Mouse (Mus musculus) heart, embryonic 13.5 days (tissue): Measurements from ENCODE around the gene Adprm. TPM values are rescaled to one million over a fixed set of nuclear protein-coding genes. Genes with fewer than 3 reads are reported as not detected.

ENCODE experiments used
- ATAC-seq: fragments of 200-750 bp; cut with Nextera tagmentation; 2 replicates; pipeline ENCODE4 v1.8.0; 2017; ENCODE audit warnings: moderate TSS enrichment; ENCODE audit not compliant: insufficient number of reproducible peaks, low FRiP score, low TSS enrichment; ENCODE audit errors: extremely low read depth
- H3K27ac ChIP-seq: fragments of 300-500 bp; sonication (generic); replicated peaks from 2 replicates; pipeline ENCODE4 v1.5.1; 2015; ENCODE audit warnings: moderate library complexity, mild to moderate bottlenecking, inconsistent platforms
- H3K27me3 ChIP-seq: fragments of 300-500 bp; sonication (generic); replicated peaks from 2 replicates; pipeline ENCODE4 v1.6.1; 2015; ENCODE audit warnings: mild to moderate bottlenecking, inconsistent platforms
- H3K36me3 ChIP-seq: fragments of 300-500 bp; sonication (generic); 2 replicates; pipeline ENCODE4 v1.6.1; 2015; ENCODE audit warnings: mild to moderate bottlenecking, inconsistent platforms
- H3K4me1 ChIP-seq: fragments of 300-500 bp; sonication (generic); 2 replicates; pipeline ENCODE4 v1.6.1; 2015; ENCODE audit warnings: inconsistent platforms
- H3K4me2 ChIP-seq: fragments of 300-500 bp; sonication (generic); 2 replicates; pipeline ENCODE4 v1.6.1; 2015; ENCODE audit warnings: inconsistent platforms, mild to moderate bottlenecking, moderate library complexity
- H3K4me3 ChIP-seq: fragments of 300-500 bp; sonication (generic); 2 replicates; pipeline ENCODE4 v1.5.1; 2015; ENCODE audit warnings: moderate library complexity, mild to moderate bottlenecking, inconsistent platforms
- H3K9ac ChIP-seq: fragments of 300-500 bp; sonication (generic); 2 replicates; pipeline ENCODE4 v1.6.1; 2015; ENCODE audit warnings: inconsistent platforms, mild to moderate bottlenecking, moderate library complexity
- H3K9me3 ChIP-seq: fragments of 300-500 bp; sonication (generic); 2 replicates; pipeline ENCODE4 v1.6.1; 2016; ENCODE audit warnings: inconsistent platforms
- WGBS: fragments of 180-500 bp; shearing (Covaris S2); methylation state at CpG from one replicate; pipeline ENCODE4 v1.1.7; 2015; ENCODE audit warnings: mixed read lengths; 5-methylcytosine and 5-hydroxymethylcytosine counted together
- microRNA-seq: library from miRNA; unstranded; fragments of <30 nt; microRNA quantifications from one replicate; pipeline ENCODE4, GENCODE M21; 2016
- polyA plus RNA-seq: library from polyadenylated mRNA; unstranded; fragments of >200 nt; fragmentation: Nextera tagmentation; extraction: Ambion mirVana; gene quantifications from 2 replicates; pipeline ENCODE4 v1.2.1, GENCODE M21; 2015

Gene Adprm
- polyA plus RNA-seq, 1 experiment from 2014 or later = 16.0 TPM

- no peak overlapping the region for H3K4me3 ChIP-seq
- H3K36me3 ChIP-seq = no peaks in the 10 kb centered on the region
- ATAC-seq = 0 out of 2 replicates have a peak, but pooled peaks have one; percentile 42
- peaks cover 11% of the 10 kb centered on the region for H3K4me1 ChIP-seq
- peak overlapping the region; percentile 21; the same call in 1 of the 2 replicates for H3K27ac ChIP-seq
- WGBS = 45% methylated on average over 14 of the region's 14 CpGs
- H3K9me3 ChIP-seq = no peaks in the 10 kb centered on the region
- no peaks in the 10 kb centered on the region for H3K27me3 ChIP-seq
- H3K4me2 ChIP-seq = peak overlapping the region; percentile 21; the same call in 1 of the 2 replicates
- H3K9ac ChIP-seq = no peak overlapping the region
Measured at GRCm38 (mm10) chr11:66998467-66999403, 53.7 kb downstream of the Adprm start.

- H3K27me3 ChIP-seq = no peaks in the 10 kb centered on the region; the same call in 1 of the 2 replicates
- H3K9ac ChIP-seq = no peak overlapping the region
- WGBS = 69% methylated on average over 4 of the region's 4 CpGs
- no peak overlapping the region for H3K4me2 ChIP-seq
- no peak overlapping the region for H3K4me3 ChIP-seq
- H3K9me3 ChIP-seq = no peaks in the 10 kb centered on the region
- H3K36me3 ChIP-seq = no peaks in the 10 kb centered on the region
- ATAC-seq = no peak
- peaks cover 11% of the 10 kb centered on the region for H3K4me1 ChIP-seq
- H3K27ac ChIP-seq = no peak overlapping the region
Measured at GRCm38 (mm10) chr11:66996446-66996845, 55.9 kb downstream of the Adprm start.

- Histone ChIP-seq H3K4me2 (no peak overlapping the region), H3K36me3 (no peaks in the 10 kb centered on the region), H3K9me3 (no peaks in the 10 kb centered on the region), H3K27ac (no peak overlapping the region), H3K4me1 (peaks cover 8% of the 10 kb centered on the region), H3K27me3 (no peaks in the 10 kb centered on the region; the same call in 1 of the 2 replicates), H3K9ac (no peak overlapping the region), H3K4me3 (no peak overlapping the region)
- no peak for ATAC-seq
- WGBS = 16% methylated on average over 1 of the region's 1 CpGs
Measured at GRCm38 (mm10) chr11:66993674-66994073, 58.7 kb downstream of the Adprm start.

GRCm38 (mm10) chr11:66992150-66992549, 60.2 kb downstream of the Adprm start:
- H3K4me3 ChIP-seq = no peak overlapping the region
- no peaks in the 10 kb centered on the region; the same call in 1 of the 2 replicates for H3K27me3 ChIP-seq
- no peak overlapping the region for H3K9ac ChIP-seq
- no peak overlapping the region for H3K4me2 ChIP-seq
- 60% methylated on average over 2 of the region's 2 CpGs for WGBS
- ATAC-seq = no peak
- no peak overlapping the region for H3K27ac ChIP-seq
- H3K4me1 ChIP-seq = no peaks in the 10 kb centered on the region
- no peaks in the 10 kb centered on the region for H3K36me3 ChIP-seq
- H3K9me3 ChIP-seq = no peaks in the 10 kb centered on the region

Small RNA genes lying within 50 kb of the gene (microRNA-seq; reads per million reads assigned to microRNA genes)
- gene Mir6923 = not detected

Other genes with a start within 250 kb of the Adprm start
- gene Pirt, start 140.6 kb downstream of the Adprm start, polyA plus RNA-seq = 9.2 and 11.1 TPM in 2 replicates
- gene Tmem238l, start 96.0 kb downstream of the Adprm start, polyA plus RNA-seq = 0.18 and 0.19 TPM in 2 replicates
- 1.5 and 2.7 TPM in 2 replicates for gene Tmem220, start 27.4 kb downstream of the Adprm start, polyA plus RNA-seq
- 18.8 and 21.5 TPM in 2 replicates for gene Sco1, start 76 bp upstream of the Adprm start, polyA plus RNA-seq
- gene Myh3, start 25.7 kb upstream of the Adprm start, polyA plus RNA-seq = 0.75 and 1.6 TPM in 2 replicates
- gene Myh2, start 118.4 kb upstream of the Adprm start, polyA plus RNA-seq = not detected in 2 replicates
- gene Myh1, start 147.5 kb upstream of the Adprm start, polyA plus RNA-seq = 0.12 and 0.13 TPM in 2 replicates
- not detected in 2 replicates for gene Myh4, start 185.4 kb upstream of the Adprm start, polyA plus RNA-seq
- gene Myh8, start 224.5 kb upstream of the Adprm start, polyA plus RNA-seq = 0.47 and 0.55 TPM in 2 replicates